Mouse (Mus musculus) right cerebral cortex, postnatal 14 days (tissue): ENCODE results near the gene 4932438H23Rik.
"Not testable (repeated sequence)": the region's sequence is repeated elsewhere in the genome, so short reads cannot be mapped to it uniquely, and the experiment has no call there.

Source experiments
- DNase-seq: peaks from one replicate; pipeline ENCODE4 v3.0.0; 2022

Gene 4932438H23Rik

DNA sequence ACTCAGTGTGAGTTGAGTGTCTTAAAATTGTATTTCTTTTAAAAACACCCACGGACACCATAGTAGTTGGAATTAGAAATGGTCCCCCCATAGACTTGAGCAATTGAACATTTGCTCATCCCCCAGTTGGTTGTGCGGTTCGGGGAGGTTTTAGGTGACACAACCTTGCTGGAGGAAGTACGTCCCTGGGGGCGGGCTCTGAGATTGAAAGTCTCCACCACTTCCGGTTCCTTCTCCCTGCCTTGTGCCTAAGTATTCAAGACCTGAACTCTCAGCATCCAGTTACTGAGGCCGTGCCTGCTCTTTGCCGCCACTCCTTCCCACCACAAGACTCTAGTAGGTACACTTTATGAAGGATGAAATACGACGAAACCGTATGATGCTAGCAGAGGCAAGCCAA lies 2.9 kb upstream of the 4932438H23Rik start:
- no peak for DNase-seq

DNA sequence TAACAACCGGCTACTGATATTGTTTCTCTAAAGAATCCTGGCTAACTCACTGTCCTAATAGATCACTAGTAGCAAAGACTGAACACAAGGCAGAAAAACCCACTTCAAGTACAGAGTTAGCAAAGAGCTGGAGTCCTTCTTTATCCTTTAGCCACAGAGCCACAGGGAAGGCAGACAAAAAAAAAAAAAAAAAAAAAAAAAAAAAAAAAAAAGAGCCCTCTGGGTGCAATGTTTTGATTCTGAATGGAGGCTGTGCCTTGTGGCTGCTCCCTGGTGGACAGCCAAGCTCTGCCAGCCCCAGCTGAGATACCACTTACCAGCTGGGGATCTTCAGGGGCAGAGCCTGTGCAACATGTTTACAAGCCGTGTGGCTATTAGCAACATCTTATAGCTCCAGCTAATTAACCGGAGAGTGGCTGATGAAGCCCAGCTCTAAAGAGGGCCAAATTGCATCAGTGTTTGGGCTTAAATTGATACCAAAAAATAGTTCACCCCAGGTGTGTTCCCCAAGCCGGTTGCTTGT lies 2.1 kb upstream of the 4932438H23Rik start:
- no peak for DNase-seq

DNA sequence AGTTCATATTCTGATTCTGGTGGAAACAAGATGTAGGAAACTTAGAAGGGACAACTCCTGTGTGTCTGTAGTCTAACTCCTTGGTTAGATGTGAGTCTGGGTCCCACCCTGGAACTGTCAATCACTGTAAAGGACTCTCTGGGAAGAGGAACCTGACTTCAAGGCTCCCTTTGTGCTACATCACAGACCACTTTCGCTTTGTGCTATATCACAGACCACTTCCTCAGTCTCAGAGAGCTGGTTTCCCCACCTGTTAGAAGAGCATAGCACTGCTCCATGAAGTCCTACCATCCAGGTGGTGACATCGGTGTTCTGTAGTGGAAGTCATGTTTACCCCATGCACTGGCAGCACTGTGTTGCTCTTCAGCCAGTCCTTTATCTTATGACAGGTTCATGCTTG lies 1.1 kb upstream of the 4932438H23Rik start:
- no peak for DNase-seq

DNA sequence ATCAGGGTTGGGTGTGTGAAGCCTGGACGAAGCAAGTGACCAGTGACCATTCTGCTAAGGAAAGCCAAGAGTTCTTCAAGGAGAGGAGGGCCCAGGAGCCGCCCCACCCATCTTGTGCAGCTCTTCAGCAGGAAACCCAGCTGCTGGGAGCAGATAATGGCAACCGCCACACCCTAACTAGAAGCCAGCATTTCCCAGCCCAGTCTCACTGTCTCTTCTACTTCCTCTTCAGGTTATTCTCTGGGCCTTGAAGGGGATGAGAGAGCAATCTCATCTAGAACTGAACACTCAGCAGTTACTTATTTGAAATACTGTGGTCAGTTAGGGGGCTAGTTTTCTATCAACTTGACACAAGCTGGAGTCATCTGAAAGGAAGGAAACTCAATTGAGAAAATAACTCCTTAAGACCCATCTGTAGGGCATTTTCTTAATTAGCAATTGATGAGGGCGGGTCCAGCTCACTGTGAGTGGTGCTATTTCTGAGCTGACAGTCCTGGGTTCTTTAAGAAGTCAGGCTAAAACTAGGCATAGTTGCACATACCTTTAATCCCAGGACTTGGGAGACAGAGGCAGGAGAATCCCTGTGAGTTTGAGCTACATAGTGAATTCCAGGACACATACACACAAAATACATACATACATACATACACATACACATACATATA lies 8.1 kb downstream of the 4932438H23Rik start:
- DNase-seq, result no peak

DNA sequence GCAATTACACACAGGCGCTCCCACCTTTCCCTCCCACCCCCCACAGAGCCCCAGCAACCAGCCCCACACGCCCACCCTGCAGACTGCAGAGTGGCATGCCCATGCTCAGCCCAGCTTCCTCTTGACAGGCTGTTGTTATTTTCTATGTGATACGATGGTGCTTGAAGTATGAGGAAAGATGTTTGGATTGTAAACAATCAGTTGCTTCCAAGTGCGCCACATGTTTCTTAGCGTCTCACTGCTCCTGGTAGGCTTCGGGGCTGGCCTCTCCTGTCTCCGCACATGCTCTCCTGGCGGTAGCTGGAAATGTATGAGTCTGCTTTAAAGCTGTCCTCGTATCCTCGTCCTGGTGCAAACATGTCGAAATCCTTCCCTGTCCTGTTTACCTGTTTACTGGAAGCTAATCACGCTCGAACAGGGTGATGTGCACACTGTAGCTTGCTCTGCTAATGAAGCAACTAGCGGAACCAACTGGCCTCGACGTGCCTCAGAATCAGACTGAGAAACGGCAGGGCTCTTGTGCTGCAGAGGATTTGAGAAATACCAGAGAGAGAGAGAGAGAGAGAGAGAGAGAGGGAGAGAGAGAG lies 9.6 kb downstream of the 4932438H23Rik start:
- no peak for DNase-seq

DNA sequence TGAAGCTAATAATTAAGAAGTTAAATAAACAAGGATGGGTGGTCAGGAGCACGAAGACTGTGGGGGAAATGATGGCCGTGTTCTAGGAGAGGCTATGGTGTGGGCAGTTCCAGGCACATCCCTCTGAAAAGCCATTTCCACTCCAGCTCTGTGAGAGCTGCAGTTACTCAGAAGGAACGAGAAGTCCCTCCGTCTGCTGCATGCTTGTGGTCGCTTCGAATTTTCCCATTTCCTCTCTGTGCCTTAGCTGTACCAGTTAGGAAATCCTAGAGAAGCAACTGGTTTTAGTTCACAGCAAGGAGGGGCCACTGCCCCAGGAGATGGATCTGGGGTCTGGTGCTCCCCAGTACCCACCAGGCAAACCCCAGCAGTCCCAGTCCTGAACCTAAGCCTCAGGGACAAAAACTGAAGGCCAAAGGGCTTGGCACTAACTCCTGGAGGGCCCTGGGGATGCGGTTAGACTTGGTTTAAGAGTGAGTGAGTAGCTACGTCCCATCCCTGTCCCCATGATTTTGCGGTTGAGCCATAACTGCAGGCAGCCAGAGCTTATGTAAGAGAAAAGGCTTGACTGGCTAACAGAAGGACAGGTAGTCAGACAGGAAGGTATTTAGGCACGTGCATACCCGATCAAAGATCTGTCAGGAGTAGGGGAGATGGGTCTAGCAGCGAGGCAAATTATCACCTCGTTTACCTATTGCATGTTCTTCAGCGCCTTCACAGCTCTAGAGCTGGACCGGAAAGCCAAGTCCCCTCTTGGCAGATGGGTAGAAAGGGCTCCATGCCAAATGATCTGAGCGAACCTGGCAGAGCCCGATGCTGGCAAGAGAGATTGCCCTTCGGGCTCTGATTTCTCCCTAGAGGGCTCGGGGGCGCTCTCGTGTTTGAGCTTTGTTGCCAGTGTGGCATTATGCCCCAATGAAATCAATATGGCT lies 10.3 kb downstream of the 4932438H23Rik start:
- DNase-seq, result no peak

DNA sequence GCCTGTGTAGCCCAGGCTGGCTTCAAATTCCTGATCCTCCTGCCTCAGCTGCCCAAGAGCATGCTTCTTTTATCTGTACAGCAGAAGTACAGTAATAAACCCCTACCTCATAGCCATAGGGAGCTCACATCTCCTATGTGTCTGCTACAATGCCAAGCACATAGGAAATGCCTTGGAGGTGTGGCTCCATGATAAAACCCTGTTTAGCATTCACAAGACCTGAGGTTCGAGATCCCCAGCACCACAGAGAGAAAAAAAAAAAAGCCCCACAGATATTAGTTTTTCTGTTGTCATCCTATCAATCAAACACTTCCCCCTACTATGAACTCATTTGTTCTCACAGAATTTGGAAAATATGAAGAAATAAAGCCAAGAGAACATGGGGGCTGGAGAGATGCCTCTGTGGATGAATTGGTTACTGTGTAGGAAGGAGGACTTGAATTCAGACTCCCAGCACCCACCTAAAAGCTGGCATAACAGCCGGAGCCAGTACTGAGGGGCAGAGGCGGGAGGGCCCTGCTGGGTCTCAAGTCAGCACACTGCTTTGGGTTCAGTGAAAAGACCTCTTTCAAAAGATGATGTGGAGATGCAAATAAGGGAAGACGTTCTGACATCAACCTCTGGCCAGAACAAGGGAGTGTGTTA lies 11.8 kb downstream of the 4932438H23Rik start:
- DNase-seq, result no peak

DNA sequence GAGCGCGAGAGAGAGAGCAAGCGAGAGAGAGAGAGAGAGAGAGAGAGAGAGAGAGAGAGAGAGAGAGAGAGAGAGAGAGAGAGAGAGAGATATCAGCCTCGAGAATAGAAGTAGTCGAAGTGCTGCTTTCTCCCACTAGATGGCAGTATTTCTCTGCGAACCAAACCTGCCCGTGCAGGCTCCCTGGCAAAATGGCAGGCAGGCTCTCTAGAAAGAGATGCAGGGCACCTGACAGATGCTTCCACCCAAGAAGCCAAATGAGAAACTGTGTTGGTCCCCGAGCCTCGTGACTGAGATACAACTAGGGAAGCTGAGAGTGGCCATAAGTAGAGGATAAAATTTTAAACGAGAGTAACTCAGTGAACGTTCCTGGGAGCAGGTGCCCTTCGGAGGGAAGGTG lies 13.4 kb downstream of the 4932438H23Rik start:
- peak; percentile 60 for DNase-seq

DNA sequence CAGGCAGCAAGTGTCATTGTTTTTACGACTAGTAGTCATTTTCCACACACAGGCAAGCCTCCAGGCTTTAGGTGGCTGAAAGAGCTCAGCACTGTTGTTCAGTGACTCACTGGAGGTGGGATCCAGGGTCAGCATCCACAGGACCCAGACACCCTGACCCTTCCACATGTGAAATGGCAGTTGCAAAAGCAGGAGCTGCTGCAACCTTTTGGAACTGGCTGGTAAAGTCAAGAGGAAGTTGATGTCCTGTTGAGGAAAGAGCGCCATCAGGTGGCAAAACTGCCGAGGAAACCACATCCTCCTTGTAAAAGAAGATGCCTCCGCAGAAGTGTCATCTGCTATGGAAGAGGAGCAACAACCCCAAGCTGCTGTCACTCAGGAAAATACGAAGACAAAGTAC lies 18.7 kb downstream of the 4932438H23Rik start:
- peak; percentile 23 for DNase-seq

DNA sequence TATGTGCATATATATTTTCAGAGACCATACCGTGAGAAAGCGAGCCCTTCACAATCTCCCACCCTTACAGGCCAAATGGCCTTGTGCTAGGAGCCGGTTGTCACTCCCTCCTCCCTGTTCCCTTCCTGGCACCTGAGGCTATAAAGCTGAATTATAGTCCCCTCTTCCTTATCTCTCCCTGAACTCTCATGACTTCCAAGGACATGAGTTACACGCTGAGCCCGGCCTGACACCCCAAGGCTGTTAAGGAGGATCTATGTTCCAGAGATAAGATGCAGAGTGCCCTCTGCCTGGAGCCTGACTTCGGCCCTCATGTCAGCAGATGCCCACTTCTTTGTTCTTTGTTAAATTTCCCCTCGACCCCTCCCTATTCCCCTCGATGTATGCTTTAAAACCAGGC lies 19.5 kb downstream of the 4932438H23Rik start:
- DNase-seq, result not testable (repeated sequence)

DNA sequence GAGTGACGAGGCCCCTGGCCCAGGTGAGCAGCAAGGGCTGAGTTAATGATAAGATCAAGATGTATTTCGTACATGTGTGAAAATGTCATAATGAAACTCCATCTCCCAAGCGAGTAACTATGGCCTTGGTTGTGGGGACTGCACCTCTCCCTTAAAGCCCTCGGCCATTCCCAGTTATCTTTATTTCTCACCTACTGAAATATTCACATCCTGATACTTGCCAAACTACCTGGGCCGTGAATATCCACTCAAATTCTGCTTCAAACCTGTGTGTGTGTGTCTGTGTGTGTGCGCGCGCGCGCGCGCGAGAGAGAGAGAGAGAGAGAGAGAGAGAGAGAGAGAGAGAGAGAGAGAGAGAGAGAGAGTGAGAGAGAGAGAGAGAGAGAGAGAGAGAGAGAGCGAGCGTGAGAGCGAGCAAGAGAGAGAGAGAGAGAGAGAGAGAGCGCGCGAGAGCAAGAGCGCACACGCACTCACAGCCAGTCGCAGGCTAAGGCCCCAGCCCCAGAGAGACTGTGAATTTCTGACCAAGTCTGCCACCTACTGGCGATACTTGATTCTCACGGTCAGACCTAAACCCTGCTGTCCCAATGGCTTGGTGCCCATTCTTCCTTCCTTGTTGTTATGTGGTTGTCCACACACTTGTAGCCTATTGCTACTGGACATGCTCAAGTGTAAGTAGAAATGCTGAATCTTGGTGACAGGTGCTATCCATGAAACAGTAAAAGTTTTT lies 21.6 kb downstream of the 4932438H23Rik start:
- peak; percentile 85 for DNase-seq

DNA sequence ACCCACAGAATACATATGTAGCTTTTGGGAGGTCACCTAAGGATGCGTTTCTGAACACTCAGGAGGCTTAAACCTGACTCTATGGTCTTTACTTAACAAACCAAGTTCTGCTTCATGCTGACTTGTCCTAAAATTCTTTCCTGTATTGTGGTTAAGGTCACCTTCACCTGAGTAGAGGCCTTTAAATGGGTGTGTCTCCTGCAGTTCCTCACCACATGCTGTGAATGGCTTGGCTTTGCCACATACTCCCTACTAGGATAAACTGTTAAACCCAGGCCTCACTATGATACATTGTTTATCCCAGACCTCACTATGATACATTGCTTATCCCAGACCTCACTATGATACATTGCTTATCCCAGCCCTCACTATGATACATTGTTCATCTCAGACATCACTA lies 22.7 kb downstream of the 4932438H23Rik start:
- DNase-seq, result no peak

DNA sequence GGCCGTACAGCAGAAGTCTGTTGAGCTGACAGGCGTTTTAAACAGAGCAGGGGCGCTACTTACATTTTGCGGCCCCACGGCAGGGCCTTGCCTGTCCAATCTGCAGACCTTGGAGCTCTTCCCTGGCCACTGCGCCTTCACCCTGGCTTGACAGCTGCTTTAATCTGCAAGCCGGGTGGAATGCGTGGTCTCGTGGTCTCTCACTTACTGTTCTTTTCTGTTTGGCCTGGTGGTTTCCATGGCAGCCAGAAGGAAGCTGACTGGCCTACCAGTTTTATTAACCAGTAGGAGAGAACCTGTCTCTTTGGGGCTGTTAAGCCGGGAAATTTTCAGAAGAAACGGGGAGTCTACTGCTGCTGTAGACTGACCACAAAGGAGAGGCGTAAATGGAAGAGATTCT lies 26.0 kb downstream of the 4932438H23Rik start:
- DNase-seq, result peak; percentile 15

DNA sequence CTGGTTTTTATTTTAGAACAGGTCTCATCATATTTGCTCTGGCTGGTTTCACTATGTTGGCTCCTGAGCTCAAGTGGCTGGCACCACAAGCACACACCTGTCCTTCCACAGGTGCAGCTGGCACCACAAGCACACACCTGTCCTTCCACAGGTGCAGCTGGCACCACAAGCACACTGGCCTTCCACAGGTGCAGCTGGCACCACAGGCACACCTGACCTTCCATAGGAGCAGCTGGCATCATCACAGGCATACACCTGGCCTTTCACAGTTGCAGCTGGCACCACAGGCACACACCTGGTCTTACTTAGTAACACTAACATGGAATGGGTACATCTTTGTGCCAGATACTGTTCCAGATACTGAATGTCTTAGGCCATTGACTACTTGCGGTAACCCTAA lies 27.8 kb downstream of the 4932438H23Rik start:
- no peak for DNase-seq

DNA sequence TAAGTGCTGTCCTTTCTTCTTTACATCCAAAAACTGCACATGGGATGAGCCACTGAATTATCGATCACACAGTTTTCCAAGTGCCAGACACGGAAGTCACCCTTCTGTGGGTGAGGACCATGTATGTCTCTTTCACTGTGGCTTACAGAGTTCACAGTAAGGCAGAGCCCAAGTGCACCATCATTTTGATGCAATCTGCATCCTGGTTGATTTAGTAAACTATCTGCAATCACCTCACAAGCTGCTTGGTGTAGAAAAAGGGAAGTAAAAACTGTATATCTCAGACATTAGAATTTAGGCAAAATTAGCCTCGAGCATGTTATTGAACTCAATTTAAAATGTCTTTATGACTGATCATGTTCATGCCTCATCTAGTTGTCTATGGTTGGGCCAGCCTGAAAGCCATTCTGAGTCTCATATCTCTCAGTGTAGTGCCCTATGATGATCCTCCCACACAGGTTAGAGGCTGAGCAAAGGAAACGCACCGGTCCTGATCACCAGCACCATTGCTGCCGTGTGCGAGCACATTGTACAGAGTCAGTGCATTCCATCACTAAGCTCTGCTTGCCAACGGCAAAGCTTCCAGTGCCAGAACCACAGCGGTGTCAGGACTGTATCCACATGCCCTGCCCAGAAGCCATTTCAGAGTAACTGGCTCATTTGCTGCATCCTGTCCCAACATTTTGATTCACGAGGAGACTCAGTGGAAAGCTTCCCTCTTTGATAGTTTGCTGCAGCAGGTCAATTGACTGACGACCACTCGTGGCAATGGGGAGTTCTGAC lies 30.1 kb downstream of the 4932438H23Rik start:
- DNase-seq, result no peak

DNA sequence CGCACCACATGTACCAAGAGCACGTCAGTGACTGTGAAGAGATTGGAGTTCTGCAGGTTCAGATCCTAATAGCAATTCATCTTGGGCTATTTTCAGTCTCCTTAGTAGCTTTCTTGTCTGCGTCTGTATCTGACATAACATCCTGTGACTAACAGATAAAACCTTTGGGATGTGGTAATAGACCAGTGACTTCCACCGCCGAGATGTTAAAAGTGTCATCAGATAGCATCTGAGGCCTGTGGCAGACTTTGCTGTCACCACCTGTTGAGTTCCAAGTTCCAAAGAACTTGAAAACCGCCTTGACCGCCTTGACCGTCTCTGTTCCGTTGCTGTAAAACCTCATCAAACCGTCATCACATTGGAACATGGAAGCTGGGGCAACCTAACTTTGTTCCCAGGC lies 31.1 kb downstream of the 4932438H23Rik start:
- DNase-seq, result no peak

DNA sequence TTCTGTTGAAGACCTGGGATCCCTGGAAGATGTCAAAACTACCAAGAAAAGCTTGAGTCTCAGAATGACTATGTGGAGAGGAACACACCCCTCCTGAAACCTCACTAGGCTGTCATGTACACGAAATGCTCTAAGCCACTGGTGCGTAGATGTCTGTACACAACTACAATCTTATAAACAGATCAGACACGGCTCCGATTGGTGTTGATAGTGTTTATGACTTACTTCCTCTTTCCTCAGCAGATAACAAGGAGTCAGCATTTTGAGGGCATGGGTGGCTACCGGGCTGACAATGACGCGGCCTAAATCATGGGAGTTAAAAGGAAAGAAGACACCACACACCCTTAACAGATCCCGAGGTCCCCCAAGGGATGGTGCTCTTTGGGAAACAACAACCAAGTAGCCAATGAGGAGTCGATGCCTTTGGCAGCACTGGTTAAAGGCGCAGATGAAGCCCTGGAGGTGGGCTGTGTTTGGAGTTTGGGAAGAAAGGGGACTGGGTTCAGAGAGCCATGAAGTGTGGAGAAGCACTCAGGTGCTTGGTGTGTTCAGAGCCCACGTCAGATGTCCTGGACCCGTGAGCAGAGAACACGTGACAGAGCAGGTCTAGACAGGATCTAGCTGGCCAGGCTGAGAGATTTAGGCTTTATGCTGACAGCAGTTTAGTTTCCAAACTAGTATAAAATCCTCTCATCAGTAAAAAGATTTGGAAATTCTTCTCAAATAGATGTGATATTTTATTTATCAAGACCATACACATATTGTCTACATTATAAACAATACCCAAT lies 33.2 kb downstream of the 4932438H23Rik start:
- no peak for DNase-seq

DNA sequence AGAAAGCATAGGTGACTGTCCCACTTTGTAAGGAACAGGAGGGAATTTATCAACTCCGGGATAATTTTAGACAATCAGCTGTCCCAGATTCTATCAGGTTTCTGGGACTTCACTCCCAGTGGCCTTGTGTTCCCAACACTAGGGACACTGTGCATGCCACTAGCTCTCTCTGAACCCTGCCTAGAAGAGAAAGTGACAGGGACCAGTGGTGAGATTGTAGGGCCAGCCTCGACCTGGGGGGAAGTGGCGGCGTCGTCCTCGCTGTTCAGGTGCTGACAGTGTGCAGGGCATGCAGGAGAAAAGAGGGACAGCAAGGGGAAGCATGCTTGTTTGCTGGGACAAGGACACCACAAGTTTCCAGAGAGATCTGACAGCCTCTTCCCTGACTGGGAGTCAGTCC lies 37.2 kb downstream of the 4932438H23Rik start:
- DNase-seq, result no peak

DNA sequence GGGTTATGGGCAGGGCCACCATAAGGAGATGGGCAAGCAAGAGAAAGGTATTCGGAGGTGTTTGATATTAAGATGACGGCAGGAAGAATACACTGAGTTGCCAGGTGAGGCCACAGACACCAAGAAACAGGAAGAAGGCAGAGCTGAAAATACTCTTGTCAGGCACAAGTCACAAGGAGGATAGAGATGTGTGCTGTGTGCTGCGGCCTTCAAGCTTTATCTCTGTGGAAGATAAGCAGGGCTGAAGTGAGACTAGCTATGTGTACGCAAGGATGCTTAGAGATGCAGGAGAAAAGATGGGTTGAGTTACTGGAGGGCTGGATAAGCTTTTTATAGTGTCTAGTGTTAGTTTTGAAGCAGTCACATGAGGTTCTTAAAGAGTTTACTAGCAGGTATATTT lies 37.7 kb downstream of the 4932438H23Rik start:
- no peak for DNase-seq

DNA sequence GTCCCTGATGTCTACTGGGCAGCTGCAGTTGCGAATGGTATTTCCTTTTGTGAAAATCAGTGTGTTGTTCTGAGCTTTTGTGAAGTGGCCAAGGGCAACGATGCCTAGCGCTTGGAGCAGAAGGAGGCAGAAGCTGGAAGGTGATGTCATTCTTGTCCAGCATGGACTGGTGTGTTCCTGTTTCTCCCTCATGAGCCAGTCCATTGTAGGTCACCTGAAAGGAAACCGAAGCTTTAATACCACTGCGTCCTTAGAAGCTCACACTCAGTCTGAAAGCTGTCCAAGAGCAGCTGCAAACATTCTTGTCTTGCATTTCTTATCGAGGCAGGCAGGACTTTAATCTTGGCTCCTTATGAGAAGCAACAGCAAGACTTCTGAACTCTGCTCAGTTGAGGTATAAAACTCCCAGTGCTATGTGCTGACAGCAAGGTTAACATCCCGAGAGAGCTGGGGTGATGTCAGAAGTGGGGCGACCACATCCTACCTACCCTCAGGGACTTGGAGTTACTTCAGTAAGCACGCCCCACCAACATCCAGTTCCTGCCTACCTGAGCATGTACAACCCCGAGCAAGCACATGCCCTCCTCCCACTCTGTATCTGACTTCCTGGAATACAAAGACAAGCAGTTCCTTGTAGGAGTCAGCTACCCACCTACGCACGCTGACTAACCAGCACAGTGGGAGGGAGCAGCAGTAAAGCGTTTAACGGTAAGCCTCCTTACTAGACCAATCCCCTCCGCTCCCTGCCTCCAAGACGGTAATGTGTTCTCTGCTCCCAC lies 38.7 kb downstream of the 4932438H23Rik start:
- no peak for DNase-seq
